Mouse (Mus musculus): ENCODE results near the gene Mrtfa. TPM values are rescaled to one million over a fixed set of nuclear protein-coding genes. Genes with fewer than 3 reads are reported as not detected.

Gene Mrtfa
- total RNA-seq, 4 experiments from 2014 or later, result 23.4 to 48.9 (median 33.4) TPM

- no peak for DNase-seq
These were observed 127.9 kb downstream of the Mrtfa start for GRCm38 (mm10) chr15:81062616-81063015.

- no peak for DNase-seq
These were observed 128.4 kb downstream of the Mrtfa start for GRCm38 (mm10) chr15:81062175-81062588.

- DNase-seq, result no peak
These were observed 129.6 kb downstream of the Mrtfa start for GRCm38 (mm10) chr15:81060975-81061374.

GRCm38 (mm10) chr15:81057736-81058135, 132.8 kb downstream of the Mrtfa start:
- no peak for DNase-seq

- DNase-seq, result no peak
These were observed 135.1 kb downstream of the Mrtfa start for GRCm38 (mm10) chr15:81055488-81055887.

- DNase-seq, result no peak
These were observed 138.1 kb downstream of the Mrtfa start for GRCm38 (mm10) chr15:81052491-81052890.

GRCm38 (mm10) chr15:81050488-81050887, 140.1 kb downstream of the Mrtfa start:
- no peak for DNase-seq

GRCm38 (mm10) chr15:81049401-81050053, 141.0 kb downstream of the Mrtfa start:
- DNase-seq, result no peak

- no peak for DNase-seq
These were observed 143.1 kb downstream of the Mrtfa start for GRCm38 (mm10) chr15:81047497-81047896.

- no peak for DNase-seq
These were observed 144.5 kb downstream of the Mrtfa start for GRCm38 (mm10) chr15:81046061-81046460.

GRCm38 (mm10) chr15:81045336-81045735, 145.2 kb downstream of the Mrtfa start:
- DNase-seq, result no peak

GRCm38 (mm10) chr15:81044446-81044845, 146.1 kb downstream of the Mrtfa start:
- no peak for DNase-seq

- no peak for DNase-seq
These were observed 148.2 kb downstream of the Mrtfa start for GRCm38 (mm10) chr15:81042276-81042931.

- DNase-seq, result no peak
These were observed 148.8 kb downstream of the Mrtfa start for GRCm38 (mm10) chr15:81041767-81042166.

- no peak for DNase-seq
These were observed 152.1 kb downstream of the Mrtfa start for GRCm38 (mm10) chr15:81038419-81038818.

- no peak for DNase-seq
These were observed 155.0 kb downstream of the Mrtfa start for GRCm38 (mm10) chr15:81035417-81036162.

GRCm38 (mm10) chr15:81034119-81034518, 156.4 kb downstream of the Mrtfa start:
- no peak for DNase-seq

- no peak for DNase-seq
These were observed 157.5 kb downstream of the Mrtfa start for GRCm38 (mm10) chr15:81032941-81033629.

- no peak for DNase-seq
These were observed 158.9 kb downstream of the Mrtfa start for GRCm38 (mm10) chr15:81031611-81032010.

- DNase-seq, result no peak
These were observed 159.6 kb downstream of the Mrtfa start for GRCm38 (mm10) chr15:81030891-81031425.

- DNase-seq, result peak; percentile 47
These were observed 163.0 kb downstream of the Mrtfa start for GRCm38 (mm10) chr15:81027378-81028173.

GRCm38 (mm10) chr15:81026901-81027300, 163.7 kb downstream of the Mrtfa start:
- DNase-seq, result no peak
